ENCODE assay signal across 10 mouse cellular contexts in the genomic region with DNA sequence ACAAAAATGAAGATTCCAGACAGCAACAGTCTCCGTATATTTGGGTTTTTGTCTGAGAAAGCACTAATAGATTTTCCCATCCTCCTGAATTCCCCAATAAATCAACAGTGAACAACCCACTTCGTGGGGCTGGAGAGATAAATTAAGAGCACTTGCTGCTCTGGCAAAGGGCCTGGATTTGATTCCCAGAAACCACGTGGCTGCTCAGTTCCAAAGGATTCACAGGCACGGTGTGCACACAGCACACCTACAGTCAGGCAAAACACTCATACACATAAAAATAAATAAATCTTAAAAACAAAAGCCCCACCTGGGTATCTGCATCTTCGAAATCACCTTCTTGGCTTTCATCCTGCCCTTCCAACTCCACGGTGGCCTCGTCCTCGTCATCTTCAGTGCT.
"Had no signal": no experiment of that assay in that cellular context is flagged by ENCODE, and none has a peak within 500 bp of the region (broad histone marks: within the 10 kb centered on the region; RNA-seq: fewer than 3 reads in every experiment).

No protein-coding gene starts in this region.

- H3K9me3 ChIP-seq: limb, embryonic 12.5 days; midbrain, embryonic 13.5 days; stomach, embryonic 15.5 days had no signal

- H3K4me3 ChIP-seq: limb, embryonic 12.5 days; midbrain, embryonic 13.5 days; stomach, embryonic 15.5 days had no signal

- ATAC-seq: lung, postnatal 0 days; midbrain, embryonic 13.5 days had no signal

- H3K4me2 ChIP-seq: limb, embryonic 12.5 days; midbrain, embryonic 13.5 days; stomach, embryonic 15.5 days had no signal

- H3K9ac ChIP-seq: limb, embryonic 12.5 days; liver, embryonic 14.5 days; midbrain, embryonic 13.5 days; stomach, embryonic 15.5 days had no signal

- DNase-seq: kidney, postnatal 25 days; liver; lung, adult 2 months; lung, postnatal 36 days; right cerebral cortex, postnatal 14 days had no signal

- H3K27me3 ChIP-seq: limb, embryonic 12.5 days; midbrain, embryonic 13.5 days; stomach, embryonic 15.5 days had no signal

- H3K27ac ChIP-seq: limb, embryonic 12.5 days; liver, embryonic 14.5 days; midbrain, embryonic 13.5 days; stomach, embryonic 15.5 days had no signal
